Mouse (Mus musculus) spleen, embryonic (tissue): Measurements from ENCODE around the gene Dhrs9.
"Not testable (repeated sequence)": the region's sequence is repeated elsewhere in the genome, so short reads cannot be mapped to it uniquely, and the experiment has no call there.

Source experiments
- CTCF ChIA-PET: fragments of 350-600 bp; sonication (Branson Sonifier 250); formaldehyde crosslinking; loops from one replicate; lab custom pipeline; 2022; lab: Charles Lee

Gene Dhrs9

GRCm38 (mm10) chr2:69380281-69380680, at the start of gene Dhrs9:
Dhrs9 (plus strand) TSS chr2:69380445.
- CTCF ChIA-PET = interaction anchor here (0.6 kb wide), 1 partner anchor 1030 kb away, joined by 5 read pairs; no protein-coding TSS in a partner anchor

GRCm38 (mm10) chr2:69331523-69331922, 48.7 kb upstream of the Dhrs9 start:
- CTCF ChIA-PET = not testable (repeated sequence)

- CTCF ChIA-PET = no interaction called here
Observed at GRCm38 (mm10) chr2:69341506-69341905, 38.7 kb upstream of the Dhrs9 start.

GRCm38 (mm10) chr2:69342496-69343221, 37.6 kb upstream of the Dhrs9 start, which contains the start of gene Abcb11:
Abcb11 (minus strand) TSS chr2:69342616.
- CTCF ChIA-PET = no interaction called here

- CTCF ChIA-PET = not testable (repeated sequence)
Observed at GRCm38 (mm10) chr2:69355402-69355801, 24.8 kb upstream of the Dhrs9 start.

- CTCF ChIA-PET = no interaction called here
Observed at GRCm38 (mm10) chr2:69364831-69365230, 15.4 kb upstream of the Dhrs9 start.

- CTCF ChIA-PET = no interaction called here
Observed at GRCm38 (mm10) chr2:69365275-69365674, 15.0 kb upstream of the Dhrs9 start.

GRCm38 (mm10) chr2:69376780-69377179, 3.5 kb upstream of the Dhrs9 start:
- CTCF ChIA-PET = no interaction called here

GRCm38 (mm10) chr2:69379801-69380200, 444 bp upstream of the Dhrs9 start:
- CTCF ChIA-PET = interaction anchor here (0.6 kb wide), 1 partner anchor 1029 kb away, joined by 5 read pairs; no protein-coding TSS in a partner anchor

- CTCF ChIA-PET = no interaction called here
Observed at GRCm38 (mm10) chr2:69381740-69382139, 1.5 kb downstream of the Dhrs9 start.

- CTCF ChIA-PET = no interaction called here
Observed at GRCm38 (mm10) chr2:69382838-69383237, 2.6 kb downstream of the Dhrs9 start.

GRCm38 (mm10) chr2:69386118-69386871, 6.0 kb downstream of the Dhrs9 start:
- CTCF ChIA-PET = no interaction called here

- CTCF ChIA-PET = no interaction called here
Observed at GRCm38 (mm10) chr2:69393947-69394346, 13.7 kb downstream of the Dhrs9 start.

- CTCF ChIA-PET = no interaction called here
Observed at GRCm38 (mm10) chr2:69395597-69396248, 15.5 kb downstream of the Dhrs9 start.

GRCm38 (mm10) chr2:69396760-69397435, 16.7 kb downstream of the Dhrs9 start:
- CTCF ChIA-PET = no interaction called here

GRCm38 (mm10) chr2:69400866-69401604, 20.8 kb downstream of the Dhrs9 start:
- CTCF ChIA-PET = no interaction called here

- CTCF ChIA-PET = no interaction called here
Observed at GRCm38 (mm10) chr2:69401891-69402290, 21.6 kb downstream of the Dhrs9 start.

- CTCF ChIA-PET = no interaction called here
Observed at GRCm38 (mm10) chr2:69402309-69402708, 22.1 kb downstream of the Dhrs9 start.

GRCm38 (mm10) chr2:69405692-69406091, 25.4 kb downstream of the Dhrs9 start:
- CTCF ChIA-PET = no interaction called here

GRCm38 (mm10) chr2:69414539-69414938, 34.3 kb downstream of the Dhrs9 start:
- CTCF ChIA-PET = no interaction called here

- CTCF ChIA-PET = no interaction called here
Observed at GRCm38 (mm10) chr2:69415070-69415469, 34.8 kb downstream of the Dhrs9 start.
